Mouse (Mus musculus) CH12.LX (cell line): ENCODE measurements at regions not wholly inside any gene's neighbourhood (a gene's known extent, or its start where the extent isn't known, plus 50 kb on each side); places are given as distances from the start of the nearest gene placed in this dataset.

ENCODE experiments used
- DNase-seq: peaks from one replicate; pipeline ENCODE4 v3.0.0-alpha.2; 2013; ENCODE audit errors: extremely low read depth
- H3K27ac ChIP-seq: 2 replicates; pipeline ENCODE4 v1.5.1; 2012; ENCODE audit warnings: low read depth, mild to moderate bottlenecking, control low read depth, moderate library complexity; ENCODE audit not compliant: insufficient read depth
- H3K27me3 ChIP-seq: replicated peaks from 2 replicates; pipeline ENCODE3; 2012; ENCODE audit warnings: inconsistent platforms
- H3K36me3 ChIP-seq, 2 experiments: replicated peaks in 1 of 2; 2 replicates each; pipeline versions ENCODE3 to v1.6.1; 2012; ENCODE audit warnings: inconsistent platforms in 1 of 2, low read length in 1 of 2, mild to moderate bottlenecking in 1 of 2, mixed read lengths in 1 of 2, moderate library complexity in 1 of 2; ENCODE audit not compliant: control insufficient read depth in 1 of 2, insufficient read depth in 1 of 2
- H3K4me1 ChIP-seq, 2 experiments: 2 replicates each; pipeline ENCODE4 v1.6.1; 2012; ENCODE audit warnings: inconsistent platforms in 1 of 2, moderate library complexity in 1 of 2; ENCODE audit not compliant: insufficient read depth in 2 of 2, control insufficient read depth in 1 of 2
- H3K4me2 ChIP-seq: 2 replicates; pipeline ENCODE4 v1.6.1; 2012; ENCODE audit warnings: low read depth, mild to moderate bottlenecking, control low read depth; ENCODE audit not compliant: poor library complexity, insufficient read depth, severe bottlenecking
- H3K4me3 ChIP-seq, 3 experiments: fragments of 150-350 bp in 1 of 3; sonication (generic) in 1 of 3; replicated peaks in 1 of 3; 2 replicates each; pipeline versions ENCODE3 to v1.5.1; 2011 to 2012; ENCODE audit warnings: low read depth in 2 of 3, low read length in 2 of 3, mild to moderate bottlenecking in 2 of 3, moderate library complexity in 2 of 3, control low read depth in 1 of 3, improper control_type of control experiment in 1 of 3, inconsistent platforms in 1 of 3, mixed read lengths in 1 of 3; ENCODE audit not compliant: poor library complexity in 1 of 3
- H3K79me2 ChIP-seq: replicated peaks from 2 replicates; pipeline ENCODE4 v1.6.1; 2012; ENCODE audit warnings: mild to moderate bottlenecking, moderate library complexity; ENCODE audit not compliant: control insufficient read depth, poor library complexity, insufficient read depth, severe bottlenecking; ENCODE audit errors: extremely low read depth
- H3K9ac ChIP-seq: 2 replicates; pipeline ENCODE4 v1.6.1; 2012; ENCODE audit warnings: low read depth, mild to moderate bottlenecking, control low read depth, moderate library complexity; ENCODE audit not compliant: insufficient read depth
- H3K9me3 ChIP-seq: replicated peaks from 2 replicates; pipeline ENCODE3; 2012; ENCODE audit warnings: low read length, inconsistent platforms, mixed read lengths
- CHD2 ChIP-seq: IDR thresholded peaks from 2 replicates; pipeline ENCODE4 v1.6.1; 2011; ENCODE audit warnings: low read length, improper control_type of control experiment
- CTCF ChIP-seq, 2 experiments: IDR thresholded peaks in 1 of 2; conservative IDR thresholded peaks in 1 of 2; 2 replicates each; pipeline ENCODE4 v1.5.1; 2011 to 2012; ENCODE audit warnings: low read depth in 2 of 2, low read length in 2 of 2, improper control_type of control experiment in 1 of 2, inconsistent platforms in 1 of 2, mild to moderate bottlenecking in 1 of 2, moderate library complexity in 1 of 2
- EP300 ChIP-seq: IDR thresholded peaks from 2 replicates; pipeline ENCODE4 v1.6.1; 2011; ENCODE audit warnings: low read length, improper control_type of control experiment
- ETS1 ChIP-seq: conservative IDR thresholded peaks from 2 replicates; pipeline ENCODE4 v1.6.1; 2012; ENCODE audit warnings: low read depth, mild to moderate bottlenecking, inconsistent platforms, low read length, improper control_type of control experiment, moderate library complexity
- IRF4 ChIP-seq: IDR thresholded peaks from 2 replicates; pipeline ENCODE4 v1.6.1; 2014; ENCODE audit warnings: low read depth, mild to moderate bottlenecking, inconsistent platforms, low read length, improper control_type of control experiment
- JUN ChIP-seq: IDR thresholded peaks from 2 replicates; pipeline ENCODE4 v1.6.1; 2011; ENCODE audit warnings: low read depth, mild to moderate bottlenecking, low read length, improper control_type of control experiment, moderate library complexity; ENCODE audit not compliant: insufficient read depth
- MAX ChIP-seq: IDR thresholded peaks from 2 replicates; pipeline ENCODE4 v1.6.1; 2011; ENCODE audit warnings: low read length, improper control_type of control experiment
- MAZ ChIP-seq: IDR thresholded peaks from 2 replicates; pipeline ENCODE4 v1.6.1; 2012; ENCODE audit warnings: low read depth, mild to moderate bottlenecking, inconsistent platforms, low read length, improper control_type of control experiment, moderate library complexity
- MEF2A ChIP-seq: IDR thresholded peaks from 2 replicates; pipeline ENCODE4 v1.6.1; 2014; ENCODE audit warnings: low read depth, mild to moderate bottlenecking, inconsistent platforms, low read length, improper control_type of control experiment, borderline replicate concordance
- MXI1 ChIP-seq: IDR thresholded peaks from 2 replicates; pipeline ENCODE4 v1.6.1; 2011; ENCODE audit warnings: mild to moderate bottlenecking, low read depth, low read length, improper control_type of control experiment
- PAX5 ChIP-seq: IDR thresholded peaks from 2 replicates; pipeline ENCODE4 v1.6.1; 2012; ENCODE audit warnings: low read length, inconsistent platforms, mixed read lengths
- RAD21 ChIP-seq: IDR thresholded peaks from 2 replicates; pipeline ENCODE4 v1.6.1; 2011; ENCODE audit warnings: low read depth, mild to moderate bottlenecking, low read length, improper control_type of control experiment, moderate library complexity
- SIN3A ChIP-seq: IDR thresholded peaks from 2 replicates; pipeline ENCODE4 v1.6.1; 2012; ENCODE audit warnings: low read length, improper control_type of control experiment, inconsistent platforms
- TCF12 ChIP-seq: IDR thresholded peaks from 2 replicates; pipeline ENCODE4 v1.6.1; 2014; ENCODE audit warnings: low read depth, mild to moderate bottlenecking, inconsistent platforms, low read length, improper control_type of control experiment
- ZC3H11A ChIP-seq: IDR thresholded peaks from 2 replicates; pipeline ENCODE4 v1.6.1; 2012; ENCODE audit warnings: low read depth, mild to moderate bottlenecking, inconsistent platforms, low read length, improper control_type of control experiment
- ZNF384 ChIP-seq: IDR thresholded peaks from 2 replicates; pipeline ENCODE4 v1.6.1; 2012; ENCODE audit warnings: low read depth, low read length, improper control_type of control experiment, inconsistent platforms
- dilution Hi-C: fragments of 300-500 bp; cut with MboI; formaldehyde crosslinking; loops from 2 replicates; pipeline ENCODE4 v1.14.3; 2020; ENCODE audit warnings: low sequenced_read_pairs; ENCODE audit not compliant: extremely low pct_unique_long_range_greater_than_20kb, extremely low pct_ligation_motif_present
- in situ Hi-C: fragments of 300-500 bp; cut with MboI; formaldehyde crosslinking; loops from 3 replicates; pipeline ENCODE4 v1.14.3; 2019; ENCODE audit warnings: low sequenced_read_pairs, low pct_ligation_motif_present, low pct_unique_long_range_greater_than_20kb, mixed read lengths

- TF ChIP-seq EP300: peak; percentile 42; the same call in 1 of the 2 replicates
- no peak for TF ChIP-seq JUN
- peak; percentile 59 for TF ChIP-seq ETS1
- TF ChIP-seq CHD2: 0 out of 2 replicates have a peak, but pooled peaks have one; percentile 25
- TF ChIP-seq SIN3A: no peak
- TF ChIP-seq ZC3H11A: no peak
- TF ChIP-seq MEF2A: peak; percentile 85
- no peak for TF ChIP-seq IRF4
- no peak for TF ChIP-seq MAX
- no peak for TF ChIP-seq TCF12
- TF ChIP-seq ZNF384: peak; percentile 86
- Histone ChIP-seq H3K27ac (no peak overlapping the region), H3K36me3 (no peaks in the 10 kb centered on the region), H3K27me3 (no peaks in the 10 kb centered on the region), H3K9ac (no peak overlapping the region), H3K4me1 (peaks cover 0 to 48% of the 10 kb centered on the region in 2 experiments; a peak in 2 of 4 replicates), H3K79me2 (no peaks in the 10 kb centered on the region), H3K4me3 (no peak overlapping the region), H3K9me3 (no peaks in the 10 kb centered on the region), H3K4me2 (no peak overlapping the region)
- DNase-seq: peak; percentile 72
- in situ Hi-C loops: no loop called here
- dilution Hi-C loops: no loop called here
These were observed 211.3 kb downstream of the Nucb2 start for GRCm38 (mm10) chr7:116715234-116716046.

DNA sequence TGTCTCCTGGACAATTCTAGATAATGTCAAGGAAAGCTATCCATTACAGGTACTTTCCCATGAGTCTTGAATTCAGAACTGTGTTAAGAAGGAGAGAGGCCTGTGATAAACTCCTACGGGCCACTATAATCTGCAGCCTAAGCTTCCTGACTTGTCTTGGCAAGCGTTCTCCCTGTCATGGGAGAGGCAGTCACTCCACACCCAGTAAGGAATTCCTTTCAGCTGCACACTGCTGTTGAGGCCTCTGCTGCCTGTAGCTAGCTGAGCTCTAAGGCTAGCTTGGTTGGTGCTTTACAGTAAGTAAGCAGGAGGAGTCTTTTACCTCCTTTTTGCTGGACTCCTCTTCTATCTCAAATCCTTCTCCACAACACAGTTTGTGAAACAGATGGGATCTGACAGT is 224.2 kb downstream of the Nucb2 start:
- H3K4me2 ChIP-seq: no peak overlapping the region
- H3K4me1 ChIP-seq: no peaks in the 10 kb centered on the region
- H3K27ac ChIP-seq: no peak overlapping the region
- in situ Hi-C loops: no loop called here
- no peak for TF ChIP-seq EP300
- no peak for TF ChIP-seq CHD2
- no peak for TF ChIP-seq CTCF (conservative IDR thresholded peaks at IDR 0.05 in 1 of 2, IDR thresholded peaks at IDR 0.05 in 1 of 2; ENCODE audit: low read depth in 2 of 2, low read length in 2 of 2)
- no peak for TF ChIP-seq MXI1
- no peak for TF ChIP-seq JUN
- TF ChIP-seq PAX5: no peak
- no peak for TF ChIP-seq RAD21
- TF ChIP-seq TCF12: no peak
- TF ChIP-seq ZNF384: no peak
- no peak for TF ChIP-seq MAZ
- TF ChIP-seq, all 38 proteins: peak for 0
- peaks cover 3% of the 10 kb centered on the region for H3K9me3 ChIP-seq
- H3K27me3 ChIP-seq: no peaks in the 10 kb centered on the region
- DNase-seq: no peak
- H3K36me3 ChIP-seq: no peaks in the 10 kb centered on the region
- no peak overlapping the region for H3K9ac ChIP-seq
- no peak overlapping the region for H3K4me3 ChIP-seq
- H3K79me2 ChIP-seq: no peaks in the 10 kb centered on the region
- dilution Hi-C loops: no loop called here
